Mouse (Mus musculus) retina, postnatal 7 days (tissue): ENCODE data around the gene Il1f5.

ENCODE experiments used
- DNase-seq: peaks from one replicate; pipeline ENCODE4 v3.0.0-alpha.2; 2012; ENCODE audit warnings: low read depth, low spot score

The Il1f5 gene

DNA sequence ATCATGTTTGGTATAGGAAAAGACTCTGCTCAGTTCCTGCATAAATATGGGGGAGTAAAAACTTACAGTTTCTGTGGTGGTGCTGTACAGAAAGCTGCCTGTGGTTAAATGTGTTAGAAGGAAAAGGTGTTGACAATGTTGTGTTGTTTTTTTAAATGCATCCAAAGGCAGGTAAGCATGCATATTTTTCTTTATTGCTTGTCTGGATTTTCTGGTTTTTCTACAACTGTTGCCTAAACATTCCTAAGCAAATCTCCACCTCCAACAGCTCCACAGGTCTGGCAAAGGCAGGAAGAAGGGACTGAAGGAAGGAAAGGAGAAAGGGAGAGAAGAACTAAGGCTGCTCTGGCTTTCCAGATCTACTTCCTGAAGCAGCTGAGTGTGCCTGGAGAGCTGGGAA, at the start of gene Il1f5:
Il1f5 (plus strand) TSS at position 301 of the 400 bp plus-strand sequence.
- DNase-seq = no peak

DNA sequence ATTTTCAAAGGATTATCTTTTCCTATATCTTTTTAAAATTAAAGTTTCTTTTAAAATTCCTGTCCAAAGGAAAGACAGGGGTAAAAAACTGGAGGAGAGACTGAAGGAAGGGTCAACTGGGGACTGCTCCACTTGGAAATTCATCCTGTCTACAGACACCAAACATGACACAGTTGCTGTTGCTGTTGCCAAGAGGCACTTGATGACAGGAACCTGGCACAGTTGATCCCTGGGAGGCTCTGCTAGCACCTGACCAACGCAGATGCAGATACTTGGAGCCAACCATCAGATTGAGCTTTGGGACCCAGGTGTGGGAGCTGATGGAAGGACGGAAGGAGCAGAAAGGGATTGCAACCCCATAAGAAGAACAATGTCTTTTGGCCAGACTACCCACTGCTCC, 49.6 kb upstream of the Il1f5 start:
- DNase-seq = no peak

DNA sequence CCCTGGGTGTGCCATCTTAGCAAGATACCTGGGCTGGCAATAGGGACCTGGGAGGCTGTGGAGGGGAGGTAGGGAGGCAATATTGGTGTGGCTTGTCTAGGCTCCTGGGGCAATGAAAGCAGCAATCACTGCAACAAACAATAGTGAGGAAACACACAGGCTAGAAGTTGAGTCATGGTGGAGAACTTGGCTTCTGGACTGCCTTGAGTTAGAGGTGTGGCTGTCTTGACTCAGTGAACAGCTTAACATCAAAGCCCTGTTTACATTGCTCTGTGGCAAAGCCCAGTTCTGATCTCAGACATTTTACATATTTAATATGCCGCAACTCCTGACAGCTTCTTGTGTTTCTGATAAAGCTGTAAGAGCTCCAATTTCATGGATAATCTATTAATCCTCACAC, 9.3 kb upstream of the Il1f5 start:
- no peak for DNase-seq

DNA sequence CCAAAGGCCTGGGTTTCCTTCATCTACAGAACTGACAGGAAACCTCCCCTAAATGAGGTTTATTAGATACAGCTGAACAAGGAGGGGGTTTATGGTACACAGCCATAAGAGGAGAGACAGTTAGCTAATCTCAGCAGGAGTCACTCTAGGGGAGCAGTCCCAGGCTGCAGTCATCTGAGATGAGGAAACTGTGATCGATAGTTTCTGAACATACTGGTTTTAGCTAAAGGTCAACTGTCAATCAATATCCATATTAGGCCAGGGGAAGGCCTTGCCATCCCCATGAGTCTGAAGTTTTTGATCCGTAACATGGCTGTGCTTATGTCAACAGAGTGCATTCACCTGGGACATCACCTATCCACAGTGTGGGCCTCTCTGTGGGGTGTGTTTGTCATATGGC, 3.1 kb upstream of the Il1f5 start:
- DNase-seq = no peak

DNA sequence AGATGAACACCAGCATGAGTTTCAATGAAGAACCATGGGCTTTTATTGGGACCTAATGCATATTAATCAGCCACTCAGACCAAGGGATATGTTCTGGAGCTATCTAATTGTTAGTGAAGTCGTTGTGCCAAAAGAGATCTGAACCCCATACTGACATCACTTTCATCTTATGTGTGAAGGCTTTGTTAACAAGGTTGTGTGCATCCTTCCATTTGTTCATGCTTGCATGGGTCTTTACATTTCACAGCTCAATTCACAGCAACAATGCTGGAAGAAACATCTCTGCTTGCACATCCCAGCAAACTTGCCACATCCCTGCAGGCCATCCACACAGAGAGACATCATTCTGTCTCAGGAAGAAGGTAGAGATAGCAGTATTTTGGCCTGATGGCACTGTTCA, 1.6 kb upstream of the Il1f5 start:
- no peak for DNase-seq

DNA sequence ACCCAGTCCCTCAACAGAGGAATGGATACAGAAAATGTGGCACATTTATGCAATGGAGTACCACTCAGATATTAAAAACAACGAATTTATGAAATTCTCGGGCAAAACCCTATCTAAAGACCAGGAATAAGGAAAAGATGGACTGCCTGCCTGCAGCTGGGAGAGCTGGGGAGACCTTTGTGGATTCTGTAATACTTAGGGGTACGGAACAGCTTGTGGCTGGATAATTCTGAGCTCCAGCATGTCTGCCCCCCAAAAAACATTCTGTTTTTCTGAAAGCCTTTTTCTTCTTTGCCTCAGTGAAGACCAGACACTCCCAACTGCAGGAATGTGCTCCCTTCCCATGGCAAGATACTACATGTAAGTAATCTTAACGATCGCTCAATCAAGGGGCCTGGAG, 14.1 kb downstream of the Il1f5 start, which contains the start of gene Il1f10:
Il1f10 (plus strand) TSS at position 301 of the 400 bp plus-strand sequence.
- DNase-seq = no peak

DNA sequence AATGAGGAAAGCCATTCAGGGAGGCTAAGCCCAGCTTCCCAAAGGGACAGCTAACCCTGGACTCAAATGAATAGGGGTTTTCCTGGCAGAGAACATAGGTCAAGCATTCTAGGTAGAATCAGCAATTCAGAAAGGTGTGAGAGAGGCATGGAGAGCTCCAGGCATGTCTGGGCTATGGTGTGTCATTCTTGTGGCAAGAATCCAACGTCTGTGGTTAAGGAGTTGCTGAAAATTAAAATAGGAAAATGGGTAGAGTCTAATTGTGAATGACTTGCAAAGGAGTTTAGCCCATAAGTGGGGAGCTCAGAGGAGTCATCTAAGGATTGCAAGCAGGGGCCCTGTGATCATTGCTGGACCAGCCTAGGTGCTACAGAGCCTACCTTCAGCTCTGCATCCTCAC, 17.9 kb downstream of the Il1f5 start:
- DNase-seq = no peak

DNA sequence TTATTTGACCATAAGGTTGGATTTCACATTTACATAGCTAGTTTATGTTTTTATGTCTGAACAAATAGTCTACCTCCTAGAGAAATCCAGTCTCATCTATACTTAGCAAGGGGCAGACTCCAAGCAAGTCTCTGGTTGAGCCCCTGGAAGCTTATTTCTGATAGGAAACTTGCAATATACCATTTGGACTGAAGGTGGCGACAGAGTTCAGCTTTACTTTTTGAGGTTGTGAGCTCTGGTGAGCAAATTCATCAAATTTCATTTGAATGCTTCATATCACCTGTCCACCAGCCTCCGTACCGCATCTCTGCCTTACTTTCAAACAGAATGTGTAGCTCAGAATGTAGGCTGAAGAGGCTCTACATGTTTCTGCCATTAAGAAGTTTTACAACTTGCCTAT, 20.1 kb downstream of the Il1f5 start:
- DNase-seq = peak; percentile 46

DNA sequence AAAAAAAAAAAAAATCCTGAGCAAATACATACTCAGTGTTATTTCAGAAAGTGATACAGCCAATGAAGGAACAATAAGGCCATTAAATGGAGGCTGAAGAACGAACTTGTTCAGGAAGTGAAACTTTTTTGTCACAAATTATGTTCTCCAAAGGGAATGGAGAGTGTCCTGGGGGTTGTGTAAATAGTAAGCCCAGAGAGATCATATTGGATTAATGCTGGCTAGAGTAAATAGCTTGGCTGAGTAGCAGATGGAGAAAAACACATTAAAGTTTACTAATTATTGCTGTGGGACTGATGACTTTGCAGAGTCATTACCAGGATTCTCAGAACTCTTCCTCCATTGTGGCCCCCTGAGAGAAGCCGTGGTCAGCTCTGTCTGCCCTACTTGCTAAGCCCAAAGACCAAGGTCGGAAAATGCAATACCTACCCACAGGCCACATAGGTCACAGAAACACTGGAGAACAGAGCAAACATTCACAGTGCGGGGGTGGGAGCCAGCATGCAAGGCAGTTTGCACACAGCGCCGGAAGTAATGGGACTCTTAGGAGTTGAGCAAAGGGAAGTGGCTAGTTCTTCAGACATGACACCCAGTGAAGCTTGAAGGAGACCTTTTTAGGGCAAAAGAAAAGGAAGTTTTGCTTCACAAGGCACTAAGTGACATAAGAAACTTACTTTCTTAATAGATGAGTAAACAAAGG, 34.7 kb downstream of the Il1f5 start:
- no peak for DNase-seq

DNA sequence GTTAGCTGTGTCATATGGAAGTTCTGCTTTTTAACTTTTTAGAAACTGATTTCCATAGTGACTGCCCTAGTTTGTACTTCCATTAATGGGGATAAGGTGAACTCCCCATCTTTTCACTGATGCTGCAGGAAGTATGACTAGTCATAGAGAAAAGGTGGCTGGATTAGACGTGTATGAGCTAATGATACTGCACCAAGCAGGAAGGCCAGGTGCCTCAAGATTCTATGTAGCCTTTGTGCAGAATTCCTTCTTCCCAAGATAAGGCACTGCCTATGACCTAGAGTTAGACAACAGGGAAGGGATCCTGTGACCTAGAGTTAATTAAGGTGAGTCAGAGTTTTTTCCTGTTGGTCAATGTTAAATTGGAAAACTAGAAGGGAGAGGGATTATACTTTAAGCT, 40.2 kb downstream of the Il1f5 start:
- no peak for DNase-seq

DNA sequence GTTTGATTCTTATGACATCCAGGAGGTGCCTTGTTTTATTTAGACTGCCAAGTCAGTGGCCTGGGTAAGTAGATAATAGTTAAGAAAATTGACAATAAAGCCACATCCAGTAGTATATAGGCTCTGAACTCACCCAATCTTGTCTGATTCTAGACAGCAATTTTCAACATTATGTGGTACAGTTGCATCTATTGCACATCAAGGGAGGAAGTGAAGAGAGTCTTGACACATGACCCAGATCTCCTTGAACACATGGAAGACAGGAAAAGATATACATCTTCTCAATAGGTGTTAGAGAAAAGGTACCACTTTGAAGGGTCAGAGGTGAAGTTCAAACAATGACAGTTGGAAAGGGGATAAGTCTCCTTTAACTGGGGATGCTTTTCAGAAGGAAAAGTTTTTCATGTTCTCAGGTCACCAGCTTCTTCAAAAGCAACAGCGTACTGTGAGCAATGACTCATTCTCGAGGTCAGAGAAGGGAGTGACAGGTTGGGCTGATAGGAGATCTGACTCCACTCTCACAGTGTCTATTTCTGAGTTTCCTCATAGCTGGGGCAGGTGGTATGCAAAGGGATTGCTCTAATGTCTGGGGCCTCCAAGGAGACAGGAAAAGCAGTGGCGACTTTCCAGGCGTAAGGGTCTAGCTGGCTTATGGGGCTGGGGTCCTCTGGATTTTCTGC, 41.3 kb downstream of the Il1f5 start:
- DNase-seq = no peak
